Mouse (Mus musculus): ENCODE measurements around the gene Esrra. TPM values are rescaled to one million over a fixed set of nuclear protein-coding genes. Genes with fewer than 3 reads are reported as not detected.

The Esrra gene
- polyA plus RNA-seq (2012; rRNA removed) = 20.3 and 25.5 TPM in 2 replicates
- 3.4 and 5.1 TPM in 2 replicates for polyA plus RNA-seq (2014; fragmentation: Nextera tagmentation; extraction: Ambion mirVana)

- H3K4me3 ChIP-seq (replicated peaks; ENCODE audit: low read length) = peak within 1 kb of the TSS; percentile 72
- ATAC-seq (ENCODE audit: low FRiP score, low read depth) = peak; percentile 95
- no peak for TF ChIP-seq POLR2A (IDR thresholded peaks at IDR 0.05; ENCODE audit: borderline replicate concordance, extremely low read depth, insufficient read depth, insufficient read length)
- 0 out of 2 replicates have a peak within 1 kb of the TSS, but pooled peaks have one; percentile 33 for H3K27ac ChIP-seq (replicated peaks; ENCODE audit: low read depth, low read length)
- peak; percentile 99 for DNase-seq (ENCODE audit: low spot score)
- WGBS = under 1% methylated on average over 65 of the region's 66 CpGs
- H3K27me3 ChIP-seq (ENCODE audit: control insufficient read depth, insufficient read depth, low read length) = peaks cover 41% of the 10 kb centered on the region
- H3K4me1 ChIP-seq (ENCODE audit: control insufficient read depth, insufficient read depth, low read length) = peaks cover 17% of the 10 kb centered on the region; the same call in 1 of the 2 replicates
- H3K9me3 ChIP-seq (ENCODE audit: control insufficient read depth, low read length) = no peaks in the 10 kb centered on the region
- H3K9ac ChIP-seq (ENCODE audit: low read depth, low read length, severe bottlenecking) = peak within 1 kb of the TSS; percentile 68
- no peaks in the 10 kb centered on the region for H3K36me3 ChIP-seq (ENCODE audit: control insufficient read depth, insufficient read depth, low read length)
- H3K4me2 ChIP-seq (replicated peaks; ENCODE audit: low read depth, low read length, severe bottlenecking) = peak within 1 kb of the TSS; percentile 93
These were observed at the start of gene Esrra for GRCm38 (mm10) chr19:6921647-6922567. TSS of gene Esrra (minus strand) at chr19:6921813.

- no peaks in the 10 kb centered on the region for H3K9me3 ChIP-seq (ENCODE audit: control insufficient read depth, low read length)
- peaks cover 21% of the 10 kb centered on the region for H3K4me1 ChIP-seq (ENCODE audit: control insufficient read depth, insufficient read depth, low read length)
- no peak overlapping the region for H3K27ac ChIP-seq (replicated peaks; ENCODE audit: low read depth, low read length)
- H3K4me3 ChIP-seq (replicated peaks; ENCODE audit: low read length) = peak overlapping the region; percentile 61
- no peak for ATAC-seq (ENCODE audit: low FRiP score, low read depth)
- no peaks in the 10 kb centered on the region for H3K27me3 ChIP-seq (ENCODE audit: control insufficient read depth, insufficient read depth, low read length)
- peak overlapping the region; percentile 61 for H3K4me2 ChIP-seq (replicated peaks; ENCODE audit: low read depth, low read length, severe bottlenecking)
- no peak for TF ChIP-seq POLR2A (IDR thresholded peaks at IDR 0.05; ENCODE audit: borderline replicate concordance, extremely low read depth, insufficient read depth, insufficient read length)
- DNase-seq (ENCODE audit: low spot score) = no peak
- H3K9ac ChIP-seq (ENCODE audit: low read depth, low read length, severe bottlenecking) = 0 out of 2 replicates have a peak overlapping the region, but pooled peaks have one; percentile 63
- peaks cover 10% of the 10 kb centered on the region for H3K36me3 ChIP-seq (ENCODE audit: control insufficient read depth, insufficient read depth, low read length)
- WGBS = 22% methylated on average over 11 of the region's 11 CpGs
These were observed 49.0 kb upstream of the Esrra start for GRCm38 (mm10) chr19:6970460-6971085.

GRCm38 (mm10) chr19:6969665-6970381, 48.2 kb upstream of the Esrra start:
- ATAC-seq (ENCODE audit: low FRiP score, low read depth) (peak; percentile 73), DNase-seq (ENCODE audit: low spot score) (peak; percentile 30)
- Histone ChIP-seq H3K4me3 (replicated peaks; ENCODE audit: low read length) (peak overlapping the region; percentile 61), H3K9me3 (ENCODE audit: control insufficient read depth, low read length) (no peaks in the 10 kb centered on the region), H3K36me3 (ENCODE audit: control insufficient read depth, insufficient read depth, low read length) (peaks cover 18% of the 10 kb centered on the region), H3K4me2 (replicated peaks; ENCODE audit: low read depth, low read length, severe bottlenecking) (peak overlapping the region; percentile 61), H3K4me1 (ENCODE audit: control insufficient read depth, insufficient read depth, low read length) (peaks cover 21% of the 10 kb centered on the region), H3K9ac (ENCODE audit: low read depth, low read length, severe bottlenecking) (peak overlapping the region; percentile 63), H3K27me3 (ENCODE audit: control insufficient read depth, insufficient read depth, low read length) (no peaks in the 10 kb centered on the region), H3K27ac (replicated peaks; ENCODE audit: low read depth, low read length) (no peak overlapping the region)
- WGBS = under 1% methylated on average over 44 of the region's 55 CpGs
- peak; percentile 69; the same call in 1 of the 2 replicates for TF ChIP-seq POLR2A (IDR thresholded peaks at IDR 0.05; ENCODE audit: borderline replicate concordance, extremely low read depth, insufficient read depth, insufficient read length)

DNA sequence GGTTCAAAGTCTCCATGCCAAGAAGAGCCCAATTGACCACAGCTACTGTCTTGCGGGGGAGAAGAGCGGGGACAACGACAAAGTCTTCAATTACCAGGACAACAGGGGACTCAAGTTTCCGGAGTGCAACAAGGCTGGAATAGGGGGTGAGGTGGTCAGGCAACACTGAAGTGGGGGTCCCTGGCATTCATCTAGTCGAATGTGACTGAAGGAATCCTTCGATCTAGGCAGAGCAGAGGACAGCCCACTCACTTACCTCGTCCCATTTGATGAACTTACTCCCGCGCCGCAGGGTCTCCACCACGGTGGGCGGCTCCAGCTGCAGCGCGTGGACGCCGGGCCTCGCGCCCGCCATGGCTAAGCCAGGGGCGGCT, 47.7 kb upstream of the Esrra start:
- peak overlapping the region; percentile 61 for H3K4me2 ChIP-seq (replicated peaks; ENCODE audit: low read depth, low read length, severe bottlenecking)
- TF ChIP-seq POLR2A (IDR thresholded peaks at IDR 0.05; ENCODE audit: borderline replicate concordance, extremely low read depth, insufficient read depth, insufficient read length) = no peak
- H3K4me1 ChIP-seq (ENCODE audit: control insufficient read depth, insufficient read depth, low read length) = peaks cover 21% of the 10 kb centered on the region
- peak; percentile 39 for DNase-seq (ENCODE audit: low spot score)
- peak overlapping the region; percentile 63 for H3K9ac ChIP-seq (ENCODE audit: low read depth, low read length, severe bottlenecking)
- no peaks in the 10 kb centered on the region for H3K9me3 ChIP-seq (ENCODE audit: control insufficient read depth, low read length)
- no peaks in the 10 kb centered on the region for H3K27me3 ChIP-seq (ENCODE audit: control insufficient read depth, insufficient read depth, low read length)
- 1% methylated on average over 12 of the region's 20 CpGs for WGBS
- no peak overlapping the region for H3K27ac ChIP-seq (replicated peaks; ENCODE audit: low read depth, low read length)
- ATAC-seq (ENCODE audit: low FRiP score, low read depth) = peak; percentile 46
- H3K36me3 ChIP-seq (ENCODE audit: control insufficient read depth, insufficient read depth, low read length) = peaks cover 23% of the 10 kb centered on the region
- H3K4me3 ChIP-seq (replicated peaks; ENCODE audit: low read length) = peak overlapping the region; percentile 61
